ENCODE assay signal across 8 mouse cellular contexts in genomic region chr10:93812774-93813415, GRCm38 (mm10). TPM values are rescaled to one million over a fixed set of nuclear protein-coding genes. Genes with fewer than 3 reads are reported as not detected.
DNase-seq lines count a peak whose midpoint lies in the region; ATAC-seq and TF ChIP-seq lines count a peak whose summit lies in the region.

No protein-coding gene starts in this region.

- H3K4me2 ChIP-seq in embryonic facial prominence, embryonic 13.5 days, result peak overlapping the region; percentile 42
- peak overlapping the region; percentile 52 for H3K4me2 ChIP-seq in heart, embryonic 13.5 days
- peak overlapping the region; percentile 33; the same call in 1 of the 2 replicates for H3K4me2 ChIP-seq in liver, embryonic 12.5 days
- peak overlapping the region; percentile 30; the same call in 1 of the 2 replicates for H3K4me2 ChIP-seq in neural tube, embryonic 12.5 days (replicated peaks)

- no peak overlapping the region; the same call in 1 of the 2 replicates for H3K9ac ChIP-seq in embryonic facial prominence, embryonic 13.5 days
- H3K9ac ChIP-seq in heart, embryonic 13.5 days, result no peak overlapping the region
- H3K9ac ChIP-seq in liver, embryonic 12.5 days, result no peak overlapping the region
- H3K9ac ChIP-seq in neural tube, embryonic 12.5 days, result no peak overlapping the region

- H3K4me1 ChIP-seq in embryonic facial prominence, embryonic 13.5 days, result 0 out of 2 replicates have a peak, but pooled peaks cover 3% of the 10 kb centered on the region
- H3K4me1 ChIP-seq in heart, embryonic 13.5 days, result no peaks in the 10 kb centered on the region
- 0 out of 2 replicates have a peak, but pooled peaks cover 5% of the 10 kb centered on the region for H3K4me1 ChIP-seq in liver, embryonic 12.5 days
- H3K4me1 ChIP-seq in neural tube, embryonic 12.5 days, result no peaks in the 10 kb centered on the region
- peaks cover 8% of the 10 kb centered on the region for H3K4me1 ChIP-seq in thymus, adult 2 months (replicated peaks; ENCODE audit: control insufficient read depth, insufficient read depth, low read length)

- H3K27me3 ChIP-seq in embryonic facial prominence, embryonic 13.5 days, result peaks cover 8% of the 10 kb centered on the region
- H3K27me3 ChIP-seq in heart, embryonic 13.5 days (replicated peaks), result peaks cover 18% of the 10 kb centered on the region
- peaks cover 23% of the 10 kb centered on the region for H3K27me3 ChIP-seq in liver, embryonic 12.5 days (replicated peaks)
- H3K27me3 ChIP-seq in neural tube, embryonic 12.5 days (replicated peaks), result no peaks in the 10 kb centered on the region
- no peaks in the 10 kb centered on the region for H3K27me3 ChIP-seq in thymus, adult 2 months (ENCODE audit: control insufficient read depth, insufficient read depth, low read length)

- no peak for ATAC-seq in embryonic facial prominence, embryonic 13.5 days (ENCODE audit: insufficient number of reproducible peaks, insufficient read depth, low FRiP score, low TSS enrichment, low read depth)
- no peak for ATAC-seq in heart, embryonic 13.5 days (ENCODE audit: extremely low read depth, insufficient number of reproducible peaks, low FRiP score, low TSS enrichment)
- no peak for ATAC-seq in liver, embryonic 12.5 days
- ATAC-seq in neural tube, embryonic 12.5 days (ENCODE audit: low FRiP score, low read depth), result no peak

- TF ChIP-seq POLR2A in thymus, adult 2 months (IDR thresholded peaks at IDR 0.05; ENCODE audit: control insufficient read depth, extremely low read depth, insufficient read depth, low read length, poor library complexity), result no peak

- no peak for TF ChIP-seq CTCF in thymus, adult 2 months (IDR thresholded peaks at IDR 0.05; ENCODE audit: borderline replicate concordance, control insufficient read depth, extremely low read depth, insufficient read depth, low read length, poor library complexity)

- H3K27ac ChIP-seq in embryonic facial prominence, embryonic 13.5 days, result no peak overlapping the region
- no peak overlapping the region for H3K27ac ChIP-seq in heart, embryonic 13.5 days (replicated peaks)
- no peak overlapping the region for H3K27ac ChIP-seq in liver, embryonic 12.5 days
- H3K27ac ChIP-seq in neural tube, embryonic 12.5 days, result no peak overlapping the region
- H3K27ac ChIP-seq in thymus, adult 2 months (ENCODE audit: control insufficient read depth, insufficient read depth, low read length), result no peak overlapping the region

- peak; percentile 58 for DNase-seq in A20 (ENCODE audit: low read depth, low spot score)
- DNase-seq in adrenal gland, postnatal 10 days, result peak; percentile 88
- peak; percentile 62 to 85 for DNase-seq in kidney, postnatal 25 days
- DNase-seq in thymus, adult 2 months, result peak; percentile 51

- H3K36me3 ChIP-seq in embryonic facial prominence, embryonic 13.5 days, result no peaks in the 10 kb centered on the region
- H3K36me3 ChIP-seq in heart, embryonic 13.5 days, result no peaks in the 10 kb centered on the region
- H3K36me3 ChIP-seq in liver, embryonic 12.5 days, result no peaks in the 10 kb centered on the region
- no peaks in the 10 kb centered on the region for H3K36me3 ChIP-seq in neural tube, embryonic 12.5 days
- H3K36me3 ChIP-seq in thymus, adult 2 months (ENCODE audit: control insufficient read depth, insufficient read depth, low read length), result no peaks in the 10 kb centered on the region

- no peaks in the 10 kb centered on the region for H3K9me3 ChIP-seq in embryonic facial prominence, embryonic 13.5 days
- H3K9me3 ChIP-seq in heart, embryonic 13.5 days, result no peaks in the 10 kb centered on the region
- no peaks in the 10 kb centered on the region for H3K9me3 ChIP-seq in liver, embryonic 12.5 days (replicated peaks)
- no peaks in the 10 kb centered on the region for H3K9me3 ChIP-seq in neural tube, embryonic 12.5 days

- 14% methylated on average over 10 of the region's 10 CpGs for WGBS in embryonic facial prominence, embryonic 13.5 days
- 13% methylated on average over 10 of the region's 10 CpGs for WGBS in heart, embryonic 13.5 days
- WGBS in liver, embryonic 12.5 days (ENCODE audit: insufficient replicate concordance), result 11% methylated on average over 10 of the region's 10 CpGs
- 16% methylated on average over 10 of the region's 10 CpGs for WGBS in neural tube, embryonic 12.5 days
- WGBS in thymus, adult 2 months, result 12% methylated on average over 10 of the region's 10 CpGs

- no peak overlapping the region for H3K4me3 ChIP-seq in embryonic facial prominence, embryonic 13.5 days
- peak overlapping the region; percentile 16; the same call in 1 of the 2 replicates for H3K4me3 ChIP-seq in heart, embryonic 13.5 days
- H3K4me3 ChIP-seq in liver, embryonic 12.5 days, result no peak overlapping the region
- H3K4me3 ChIP-seq in neural tube, embryonic 12.5 days, result no peak overlapping the region
- H3K4me3 ChIP-seq in thymus, adult 2 months (ENCODE audit: control insufficient read depth, insufficient read depth, low read length), result no peak overlapping the region

RNA-seq across cellular contexts. Expression of gene Usp44, which starts 18.5 kb away (rescaled TPM):
- not detected for total RNA-seq in adrenal gland, postnatal 10 days (2021)
- polyA plus RNA-seq in embryonic facial prominence, embryonic 13.5 days (2015; fragmentation: Nextera tagmentation; extraction: Ambion mirVana), result 1.9 and 2.9 TPM in 2 replicates
- polyA plus RNA-seq in heart, embryonic 13.5 days (2015; fragmentation: Nextera tagmentation; extraction: Ambion mirVana), result 0.29 and 0.31 TPM in 2 replicates
- polyA plus RNA-seq in liver, embryonic 12.5 days (2016; fragmentation: Nextera tagmentation; extraction: Ambion mirVana), result 5.5 and 5.8 TPM in 2 replicates
- 3.4 and 3.9 TPM in 2 replicates for polyA plus RNA-seq in neural tube, embryonic 12.5 days (2016; fragmentation: Nextera tagmentation; extraction: Ambion mirVana)
- 1.1 and 1.3 TPM in 2 replicates for polyA plus RNA-seq in thymus, adult 2 months (2012; rRNA removed)
